Mouse (Mus musculus): ENCODE measurements at regions not wholly inside any gene's neighbourhood (a gene's known extent, or its start where the extent isn't known, plus 50 kb on each side); places are given as distances from the start of the nearest gene placed in this dataset.

DNA sequence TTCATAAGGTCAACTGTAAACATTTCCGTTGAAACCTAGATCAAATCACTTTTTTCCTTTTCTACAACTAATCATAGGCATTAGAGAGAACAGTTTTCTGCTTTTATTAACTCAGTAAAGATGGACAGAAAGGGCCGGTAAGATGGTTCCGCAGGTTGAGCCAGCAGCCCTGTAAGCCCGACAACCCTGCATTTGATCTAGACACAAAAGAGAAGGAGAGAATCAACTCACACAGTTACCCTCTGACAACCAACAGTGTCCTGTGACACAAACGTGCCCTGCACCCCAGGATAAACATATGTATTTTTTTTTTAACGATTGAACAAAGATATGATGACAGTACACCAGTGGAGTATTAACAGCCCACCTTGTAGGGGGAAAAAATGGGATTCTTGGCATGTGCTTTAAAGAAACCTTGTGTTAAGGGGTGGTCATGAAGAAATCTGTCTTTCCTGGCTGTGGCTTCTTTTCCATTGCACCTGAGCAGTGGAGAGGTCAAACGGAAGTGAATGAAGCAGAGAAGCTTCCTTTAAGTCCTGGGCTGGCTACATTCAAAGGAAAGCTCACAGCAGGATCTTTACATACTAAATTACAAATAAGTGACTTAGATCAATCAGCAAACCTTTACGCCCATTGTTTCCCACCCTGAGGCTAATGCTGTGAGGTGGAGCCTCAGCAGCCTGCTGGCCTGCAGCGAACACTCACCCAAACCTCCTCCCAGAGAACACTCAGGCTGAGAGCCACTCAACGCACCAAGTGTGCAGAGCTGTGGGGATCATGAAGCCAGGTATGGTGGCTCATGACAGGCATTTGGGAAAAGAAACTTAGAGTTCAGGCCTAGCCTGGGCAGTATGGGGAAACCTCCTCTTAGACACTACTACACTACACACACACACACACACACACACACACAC lies 66.8 kb upstream of the Arhgap29 start:
- H3K4me3 ChIP-seq (ENCODE audit: insufficient read depth, low read length) = no peak overlapping the region
- H3K27ac ChIP-seq (ENCODE audit: insufficient read depth, low read depth, low read length) = no peak overlapping the region
- H3K4me1 ChIP-seq (ENCODE audit: control insufficient read depth, insufficient read depth, low read length) = peaks cover 3% of the 10 kb centered on the region
- TF ChIP-seq POLR2A (IDR thresholded peaks at IDR 0.05; ENCODE audit: borderline replicate concordance, low read depth, low read length) = no peak
- no peak for TF ChIP-seq CTCF (IDR thresholded peaks at IDR 0.05; ENCODE audit: low read depth, low read length)

DNA sequence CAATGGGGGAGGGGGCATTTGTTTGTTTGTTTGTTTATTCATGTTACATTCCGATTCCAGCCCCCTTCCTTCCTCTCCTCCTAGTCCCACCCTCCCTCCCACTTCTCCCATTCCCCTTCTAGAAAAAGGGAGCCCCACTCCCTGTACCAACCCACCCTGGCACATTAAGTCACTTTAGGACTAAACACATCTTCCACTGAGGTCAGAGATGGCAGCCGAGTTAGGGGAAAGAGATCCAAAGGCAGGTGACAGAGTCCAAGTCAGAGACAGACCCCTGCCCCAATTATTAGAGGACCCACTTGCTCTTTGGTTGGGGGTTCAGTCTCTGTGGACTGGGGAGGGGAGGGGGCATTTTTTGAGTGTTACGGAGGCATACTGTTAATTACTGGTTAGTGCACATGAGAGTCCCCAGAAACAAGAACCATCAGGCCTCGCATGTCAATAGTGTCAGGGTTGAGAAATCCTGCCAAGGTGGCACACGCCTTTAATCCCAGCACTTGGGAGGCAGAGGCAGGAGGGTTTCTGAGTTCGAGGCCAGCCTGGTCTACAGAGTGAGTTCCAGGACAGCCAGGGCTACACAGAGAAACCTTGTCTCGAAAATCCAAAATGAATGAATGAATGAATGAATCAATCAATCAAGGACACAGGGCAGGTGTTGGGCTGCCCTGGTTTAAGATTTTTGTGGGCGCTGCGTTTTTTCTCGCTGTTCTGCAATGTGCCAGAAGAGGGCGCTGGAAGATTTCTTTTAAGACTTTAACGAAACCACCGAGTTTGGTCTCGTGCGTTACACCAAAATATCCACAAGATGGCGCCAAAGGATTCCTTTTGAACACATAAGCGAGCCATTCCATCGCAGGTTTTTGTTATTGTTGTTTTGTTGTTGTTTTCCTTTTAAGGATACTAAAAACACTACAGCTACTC lies 67.8 kb upstream of the Arhgap29 start:
- H3K4me3 ChIP-seq (ENCODE audit: insufficient read depth, low read length) = no peak overlapping the region
- H3K27ac ChIP-seq (ENCODE audit: insufficient read depth, low read depth, low read length) = no peak overlapping the region
- no peaks in the 10 kb centered on the region for H3K4me1 ChIP-seq (ENCODE audit: control insufficient read depth, insufficient read depth, low read length)
- TF ChIP-seq POLR2A (IDR thresholded peaks at IDR 0.05; ENCODE audit: borderline replicate concordance, low read depth, low read length) = no peak
- TF ChIP-seq CTCF (IDR thresholded peaks at IDR 0.05; ENCODE audit: low read depth, low read length) = peak; percentile 53

DNA sequence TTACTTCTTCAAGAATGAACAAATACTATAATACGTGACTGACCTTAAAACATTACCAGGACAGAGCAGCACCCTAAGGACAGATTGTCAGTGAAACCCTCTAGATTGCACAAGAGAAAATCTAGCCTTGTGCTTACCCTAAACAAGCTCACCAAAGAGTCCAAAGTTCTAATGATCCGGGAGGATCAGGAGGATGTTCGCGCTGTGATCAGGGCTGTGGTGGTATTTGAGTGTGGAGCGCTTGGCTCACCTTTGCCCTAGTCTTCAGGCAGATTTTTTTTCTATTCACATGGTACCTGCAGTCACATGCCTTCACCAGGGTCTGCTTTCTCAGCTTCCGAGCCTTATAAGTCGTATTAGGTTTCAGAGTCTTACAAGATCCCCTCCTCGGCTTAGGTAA lies 65.3 kb upstream of the Abcd3 start:
- no peak overlapping the region for H3K4me3 ChIP-seq (ENCODE audit: insufficient read depth, low read length)
- TF ChIP-seq POLR2A (IDR thresholded peaks at IDR 0.05; ENCODE audit: borderline replicate concordance, low read depth, low read length) (no peak), CTCF (IDR thresholded peaks at IDR 0.05; ENCODE audit: low read depth, low read length) (no peak)
- no peak overlapping the region for H3K27ac ChIP-seq (ENCODE audit: insufficient read depth, low read depth, low read length)
- no peaks in the 10 kb centered on the region for H3K4me1 ChIP-seq (ENCODE audit: control insufficient read depth, insufficient read depth, low read length)

DNA sequence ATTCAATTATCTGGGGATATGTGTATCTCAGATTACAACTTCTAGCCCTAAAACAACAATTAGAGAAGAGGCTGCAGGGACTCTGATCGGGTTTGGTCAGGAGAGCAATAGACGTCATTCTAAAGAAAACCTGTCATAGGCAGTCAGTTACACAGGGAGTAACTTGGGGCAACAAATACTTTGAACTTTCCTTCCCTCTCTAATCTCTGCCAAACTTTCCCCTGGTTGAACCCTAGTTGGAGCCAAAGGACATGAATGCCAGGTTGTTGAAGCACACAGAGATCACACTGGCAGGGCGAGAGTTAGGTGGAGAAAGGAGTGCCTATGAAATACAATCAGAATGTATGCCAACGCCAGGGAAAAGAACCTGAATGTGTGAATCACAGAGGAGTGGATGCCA lies 60.0 kb upstream of the Abcd3 start:
- Histone ChIP-seq H3K4me1 (ENCODE audit: control insufficient read depth, insufficient read depth, low read length) (peaks cover 19% of the 10 kb centered on the region), H3K4me3 (ENCODE audit: insufficient read depth, low read length) (no peak overlapping the region), H3K27ac (ENCODE audit: insufficient read depth, low read depth, low read length) (no peak overlapping the region)
- TF ChIP-seq CTCF (IDR thresholded peaks at IDR 0.05; ENCODE audit: low read depth, low read length) (no peak), POLR2A (IDR thresholded peaks at IDR 0.05; ENCODE audit: borderline replicate concordance, low read depth, low read length) (no peak)

DNA sequence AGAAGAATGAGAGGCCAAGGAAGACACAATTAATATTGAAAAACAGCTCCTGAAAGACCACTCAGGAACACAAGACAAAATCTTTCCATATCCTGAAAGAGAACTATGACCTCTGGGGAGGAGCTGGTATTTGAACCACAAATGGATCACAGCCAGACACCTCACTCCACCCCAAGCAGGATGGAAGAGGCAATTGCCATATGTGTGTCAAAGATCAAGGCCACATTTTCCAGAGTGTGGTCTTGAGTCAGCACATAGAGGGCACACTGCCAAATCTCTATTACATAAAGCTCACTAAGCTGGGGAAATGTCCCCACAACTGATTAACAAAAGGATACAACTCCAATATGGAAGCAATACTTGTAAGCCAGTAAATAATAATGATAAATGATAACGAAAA lies 59.5 kb upstream of the Abcd3 start:
- H3K4me1 ChIP-seq (ENCODE audit: control insufficient read depth, insufficient read depth, low read length) = peaks cover 21% of the 10 kb centered on the region
- no peak overlapping the region for H3K27ac ChIP-seq (ENCODE audit: insufficient read depth, low read depth, low read length)
- H3K4me3 ChIP-seq (ENCODE audit: insufficient read depth, low read length) = no peak overlapping the region
- TF ChIP-seq CTCF (IDR thresholded peaks at IDR 0.05; ENCODE audit: low read depth, low read length) (no peak), POLR2A (IDR thresholded peaks at IDR 0.05; ENCODE audit: borderline replicate concordance, low read depth, low read length) (no peak)

DNA sequence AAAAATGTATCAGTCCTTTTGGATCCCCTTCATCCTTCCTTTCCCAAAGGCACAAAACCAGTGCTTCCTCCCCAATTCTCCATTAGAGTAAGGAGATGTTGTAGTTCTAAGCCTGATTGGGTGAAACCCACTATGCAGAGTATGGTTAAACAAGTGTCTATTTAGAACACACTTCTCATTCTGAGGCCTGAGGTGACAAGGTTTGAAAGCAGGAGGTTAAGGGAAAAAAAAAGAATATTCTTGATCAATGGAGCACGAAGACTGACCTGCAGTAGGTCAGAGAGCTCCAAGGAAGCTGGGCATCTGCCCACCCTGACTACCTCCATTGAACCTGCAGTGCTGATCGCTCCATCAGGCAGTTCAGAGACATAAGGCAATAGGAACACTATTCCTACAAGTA lies 58.5 kb upstream of the Abcd3 start:
- Histone ChIP-seq H3K27ac (ENCODE audit: insufficient read depth, low read depth, low read length) (no peak overlapping the region), H3K4me3 (ENCODE audit: insufficient read depth, low read length) (no peak overlapping the region), H3K4me1 (ENCODE audit: control insufficient read depth, insufficient read depth, low read length) (peaks cover 23% of the 10 kb centered on the region)
- TF ChIP-seq POLR2A (IDR thresholded peaks at IDR 0.05; ENCODE audit: borderline replicate concordance, low read depth, low read length) = no peak
- no peak for TF ChIP-seq CTCF (IDR thresholded peaks at IDR 0.05; ENCODE audit: low read depth, low read length)

DNA sequence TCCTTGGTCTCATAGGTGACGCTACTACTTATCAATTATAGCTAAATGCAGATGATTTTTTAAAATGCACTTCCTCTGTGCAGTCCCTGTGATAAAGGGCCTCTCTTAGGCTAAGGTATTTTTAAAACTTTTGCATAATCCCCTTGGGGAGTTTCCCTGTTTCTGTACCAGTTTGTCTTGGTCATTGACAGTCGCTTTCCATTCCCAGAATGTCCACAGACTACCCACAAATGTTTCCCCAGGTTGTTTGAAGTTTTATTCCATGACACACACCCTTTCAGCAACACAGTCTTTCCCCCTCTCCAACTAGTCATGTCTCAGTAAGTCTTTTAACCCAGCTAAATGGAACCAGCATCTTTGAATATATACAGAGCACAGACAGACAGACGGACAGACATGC lies 57.6 kb upstream of the Abcd3 start:
- Histone ChIP-seq H3K4me1 (ENCODE audit: control insufficient read depth, insufficient read depth, low read length) (peaks cover 23% of the 10 kb centered on the region), H3K4me3 (ENCODE audit: insufficient read depth, low read length) (no peak overlapping the region), H3K27ac (ENCODE audit: insufficient read depth, low read depth, low read length) (no peak overlapping the region)
- TF ChIP-seq POLR2A (IDR thresholded peaks at IDR 0.05; ENCODE audit: borderline replicate concordance, low read depth, low read length) (no peak), CTCF (IDR thresholded peaks at IDR 0.05; ENCODE audit: low read depth, low read length) (no peak)

DNA sequence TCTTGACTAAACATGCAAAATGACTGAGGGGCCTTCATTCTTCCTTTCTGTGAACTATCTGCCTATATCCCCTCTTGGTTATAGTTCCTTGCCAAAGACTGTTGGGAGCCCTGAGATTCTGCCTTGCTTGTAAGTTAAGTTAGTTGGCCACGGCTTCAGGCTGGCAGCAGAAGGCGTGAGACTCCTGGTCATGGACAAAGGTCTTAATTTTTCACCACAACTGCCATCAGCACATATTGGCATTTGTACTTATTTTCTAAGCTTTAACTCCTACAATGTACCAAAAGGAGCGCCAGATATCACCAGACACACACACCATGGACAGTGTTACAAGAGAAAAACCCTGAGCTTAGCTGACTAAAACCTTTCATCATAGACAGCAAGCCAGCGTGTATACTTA lies 56.7 kb upstream of the Abcd3 start:
- H3K4me3 ChIP-seq (ENCODE audit: insufficient read depth, low read length) = no peak overlapping the region
- H3K27ac ChIP-seq (ENCODE audit: insufficient read depth, low read depth, low read length) = no peak overlapping the region
- TF ChIP-seq CTCF (IDR thresholded peaks at IDR 0.05; ENCODE audit: low read depth, low read length) (no peak), POLR2A (IDR thresholded peaks at IDR 0.05; ENCODE audit: borderline replicate concordance, low read depth, low read length) (no peak)
- peaks cover 23% of the 10 kb centered on the region for H3K4me1 ChIP-seq (ENCODE audit: control insufficient read depth, insufficient read depth, low read length)

DNA sequence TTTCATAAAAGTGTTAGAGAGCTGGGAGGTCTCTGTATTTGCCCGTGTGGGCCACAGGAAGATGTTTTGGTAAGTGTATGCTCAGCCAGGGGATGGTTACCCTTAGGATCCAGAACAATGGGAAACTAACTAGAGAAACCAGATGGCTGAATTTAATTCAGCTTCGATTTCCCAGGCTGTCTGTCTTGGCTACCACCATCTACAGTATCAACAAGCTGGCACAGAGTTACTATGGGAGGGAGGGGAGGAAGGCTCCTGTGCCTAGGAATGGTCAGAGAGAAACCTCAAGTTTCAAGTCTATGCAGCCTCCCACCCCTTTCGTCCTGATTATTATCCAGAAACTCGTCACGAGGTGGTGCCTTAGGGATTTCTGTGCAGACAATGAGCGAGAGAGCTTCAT lies 55.6 kb upstream of the Abcd3 start:
- H3K27ac ChIP-seq (ENCODE audit: insufficient read depth, low read depth, low read length) = no peak overlapping the region
- no peak overlapping the region for H3K4me3 ChIP-seq (ENCODE audit: insufficient read depth, low read length)
- TF ChIP-seq CTCF (IDR thresholded peaks at IDR 0.05; ENCODE audit: low read depth, low read length) (no peak), POLR2A (IDR thresholded peaks at IDR 0.05; ENCODE audit: borderline replicate concordance, low read depth, low read length) (no peak)
- peaks cover 23% of the 10 kb centered on the region for H3K4me1 ChIP-seq (ENCODE audit: control insufficient read depth, insufficient read depth, low read length)

DNA sequence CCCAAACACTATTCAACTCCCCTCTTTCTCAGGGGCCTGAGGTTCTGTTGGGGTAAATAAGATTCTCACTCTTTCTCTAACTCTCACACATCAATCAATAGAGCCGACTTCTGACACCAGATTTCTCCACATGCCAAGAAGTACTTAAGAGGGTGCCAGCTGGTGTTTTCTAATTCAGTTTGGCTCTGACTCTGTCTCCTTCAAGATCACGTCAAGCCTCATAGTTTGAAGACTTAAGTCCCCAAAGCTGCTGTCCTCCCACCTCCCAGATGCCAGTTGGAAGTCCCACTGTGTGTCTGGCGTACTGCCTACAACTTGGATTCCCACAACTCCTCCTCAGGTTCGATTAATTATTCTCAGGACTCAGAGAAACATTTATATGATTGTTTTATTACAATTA lies 54.6 kb upstream of the Abcd3 start:
- H3K4me1 ChIP-seq (ENCODE audit: control insufficient read depth, insufficient read depth, low read length) = peaks cover 23% of the 10 kb centered on the region
- H3K4me3 ChIP-seq (ENCODE audit: insufficient read depth, low read length) = no peak overlapping the region
- TF ChIP-seq CTCF (IDR thresholded peaks at IDR 0.05; ENCODE audit: low read depth, low read length) (no peak), POLR2A (IDR thresholded peaks at IDR 0.05; ENCODE audit: borderline replicate concordance, low read depth, low read length) (no peak)
- H3K27ac ChIP-seq (ENCODE audit: insufficient read depth, low read depth, low read length) = no peak overlapping the region
